Mouse (Mus musculus): Measurements from ENCODE around the gene Plxnd1. TPM values are rescaled to one million over a fixed set of nuclear protein-coding genes. Genes with fewer than 3 reads are reported as not detected.

Gene Plxnd1
- total and polyA plus RNA-seq, 2 experiments from 2014 or later, result 37.7 to 82.4 TPM

- no peak for TF ChIP-seq EP300 (IDR thresholded peaks at IDR 0.05; ENCODE audit: low read depth)
- peak; percentile 96 for TF ChIP-seq CTCF (IDR thresholded peaks at IDR 0.05; ENCODE audit: low read depth)
Observed at GRCm38 (mm10) chr6:116010541-116010940, 15.7 kb upstream of the Plxnd1 start.

GRCm38 (mm10) chr6:116009426-116009825, 14.6 kb upstream of the Plxnd1 start:
- H3K4me2 ChIP-seq (ENCODE audit: low read depth, low read length), result no peak overlapping the region
- H3K9me3 ChIP-seq (replicated peaks; ENCODE audit: control insufficient read depth, low read length), result no peaks in the 10 kb centered on the region
- peaks cover 13% of the 10 kb centered on the region; the same call in 1 of the 2 replicates for H3K4me1 ChIP-seq (ENCODE audit: control insufficient read depth, insufficient read depth)
- 58% methylated on average over 12 of the region's 12 CpGs for WGBS
- H3K36me3 ChIP-seq (replicated peaks; ENCODE audit: control insufficient read depth, insufficient read depth, low read length), result no peaks in the 10 kb centered on the region
- TF ChIP-seq CTCF (IDR thresholded peaks at IDR 0.05; ENCODE audit: low read depth), result no peak
- TF ChIP-seq EP300 (IDR thresholded peaks at IDR 0.05; ENCODE audit: low read depth), result 0 out of 2 replicates have a peak, but pooled peaks have one; percentile 45
- no peaks in the 10 kb centered on the region for H3K27me3 ChIP-seq (ENCODE audit: control insufficient read depth, insufficient read depth, low read length)
- no peak overlapping the region for H3K4me3 ChIP-seq (ENCODE audit: low read depth, low read length)
- DNase-seq (ENCODE audit: low spot score) (no peak), ATAC-seq (ENCODE audit: insufficient read depth, low read depth) (0 out of 2 replicates have a peak, but pooled peaks have one; percentile 5)
- no peak overlapping the region for H3K9ac ChIP-seq (replicated peaks; ENCODE audit: low read depth, low read length)
- peak overlapping the region; percentile 28; the same call in 1 of the 2 replicates for H3K27ac ChIP-seq (ENCODE audit: low read depth)

More at GRCm38 (mm10) chr6:116010541-116010940, 15.7 kb upstream of the Plxnd1 start:
- no peaks in the 10 kb centered on the region for H3K27me3 ChIP-seq (ENCODE audit: control insufficient read depth, insufficient read depth, low read length)
- no peak overlapping the region for H3K9ac ChIP-seq (replicated peaks; ENCODE audit: low read depth, low read length)
- no peak overlapping the region for H3K4me2 ChIP-seq (ENCODE audit: low read depth, low read length)
- no peak for DNase-seq (ENCODE audit: low spot score)
- H3K4me1 ChIP-seq (ENCODE audit: control insufficient read depth, insufficient read depth), result 0 out of 2 replicates have a peak, but pooled peaks cover 11% of the 10 kb centered on the region
- H3K9me3 ChIP-seq (replicated peaks; ENCODE audit: control insufficient read depth, low read length), result no peaks in the 10 kb centered on the region
- no peak overlapping the region for H3K4me3 ChIP-seq (ENCODE audit: low read depth, low read length)
- WGBS, result 1% methylated on average over 6 of the region's 6 CpGs
- no peaks in the 10 kb centered on the region for H3K36me3 ChIP-seq (replicated peaks; ENCODE audit: control insufficient read depth, insufficient read depth, low read length)
- H3K27ac ChIP-seq (ENCODE audit: low read depth), result no peak overlapping the region
- no peak for ATAC-seq (ENCODE audit: insufficient read depth, low read depth)

DNA sequence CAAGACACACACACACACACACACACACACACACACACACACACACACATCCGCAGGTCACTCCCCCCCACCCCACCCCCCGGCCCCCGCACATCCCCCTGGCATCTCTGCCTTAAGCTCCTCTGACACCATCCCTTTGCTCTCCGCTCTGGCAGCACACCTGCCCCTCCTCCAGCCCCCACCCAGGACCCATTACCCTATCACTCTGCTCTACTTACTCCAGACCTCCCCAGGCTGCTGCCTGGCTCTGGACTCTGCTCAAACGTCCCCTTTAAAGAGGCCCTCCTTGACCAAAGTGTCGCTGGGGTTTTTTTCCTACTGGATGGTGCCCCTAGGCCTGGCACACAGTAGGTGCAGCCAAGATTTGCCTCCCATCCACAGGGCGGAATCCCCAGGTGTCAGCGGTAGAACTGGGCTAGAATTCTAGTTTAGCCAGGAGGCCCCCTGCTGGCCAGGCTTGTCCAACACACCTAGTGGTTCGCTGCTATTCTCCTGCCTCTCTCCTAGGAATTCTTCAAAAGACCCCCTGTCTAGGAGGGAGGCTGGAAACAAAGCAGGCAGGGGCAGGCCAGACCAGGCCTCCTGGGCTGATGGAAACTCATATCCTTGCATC, 12.9 kb upstream of the Plxnd1 start:
- Histone ChIP-seq H3K27me3 (ENCODE audit: control insufficient read depth, insufficient read depth, low read length) (no peaks in the 10 kb centered on the region), H3K4me3 (ENCODE audit: low read depth, low read length) (no peak overlapping the region), H3K27ac (ENCODE audit: low read depth) (no peak overlapping the region), H3K4me1 (ENCODE audit: control insufficient read depth, insufficient read depth) (peaks cover 25% of the 10 kb centered on the region), H3K4me2 (ENCODE audit: low read depth, low read length) (no peak overlapping the region), H3K36me3 (replicated peaks; ENCODE audit: control insufficient read depth, insufficient read depth, low read length) (no peaks in the 10 kb centered on the region), H3K9me3 (replicated peaks; ENCODE audit: control insufficient read depth, low read length) (no peaks in the 10 kb centered on the region), H3K9ac (replicated peaks; ENCODE audit: low read depth, low read length) (no peak overlapping the region)
- ATAC-seq (ENCODE audit: insufficient read depth, low read depth) (no peak), DNase-seq (ENCODE audit: low spot score) (no peak)
- WGBS, result 11% methylated on average over 9 of the region's 9 CpGs
- no peak for TF ChIP-seq EP300 (IDR thresholded peaks at IDR 0.05; ENCODE audit: low read depth)
- TF ChIP-seq CTCF (IDR thresholded peaks at IDR 0.05; ENCODE audit: low read depth), result peak; percentile 73

DNA sequence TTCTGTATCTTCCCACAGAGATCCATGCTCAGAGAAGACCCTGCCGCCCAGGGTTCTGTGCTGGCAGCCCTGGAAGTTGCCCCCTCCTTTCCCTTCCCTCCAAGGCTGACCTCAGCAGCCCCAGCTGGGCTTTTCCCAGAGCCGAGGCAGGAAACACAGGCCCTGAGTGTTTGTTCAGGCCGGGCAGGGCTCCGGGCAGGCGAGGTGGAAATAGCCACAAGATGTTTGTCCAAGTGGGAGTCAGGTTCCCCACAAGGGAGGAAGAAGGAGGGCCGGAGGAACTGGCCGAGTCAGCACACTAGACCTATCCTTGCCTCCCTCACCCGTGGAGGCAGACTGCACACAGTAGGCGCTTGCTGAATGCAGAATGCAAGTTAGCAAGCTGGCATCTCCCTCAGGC, 11.9 kb upstream of the Plxnd1 start:
- DNase-seq (ENCODE audit: low spot score), result peak; percentile 72
- Histone ChIP-seq H3K27me3 (ENCODE audit: control insufficient read depth, insufficient read depth, low read length) (no peaks in the 10 kb centered on the region), H3K4me2 (ENCODE audit: low read depth, low read length) (0 out of 2 replicates have a peak overlapping the region, but pooled peaks have one; percentile 14), H3K4me3 (ENCODE audit: low read depth, low read length) (no peak overlapping the region), H3K4me1 (ENCODE audit: control insufficient read depth, insufficient read depth) (peaks cover 25% of the 10 kb centered on the region), H3K9me3 (replicated peaks; ENCODE audit: control insufficient read depth, low read length) (no peaks in the 10 kb centered on the region), H3K9ac (replicated peaks; ENCODE audit: low read depth, low read length) (no peak overlapping the region), H3K36me3 (replicated peaks; ENCODE audit: control insufficient read depth, insufficient read depth, low read length) (no peaks in the 10 kb centered on the region), H3K27ac (ENCODE audit: low read depth) (peak overlapping the region; percentile 92)
- TF ChIP-seq CTCF (IDR thresholded peaks at IDR 0.05; ENCODE audit: low read depth), result no peak
- TF ChIP-seq EP300 (IDR thresholded peaks at IDR 0.05; ENCODE audit: low read depth), result peak; percentile 28; the same call in 1 of the 2 replicates
- WGBS, result 54% methylated on average over 9 of the region's 9 CpGs
- peak; percentile 42 for ATAC-seq (ENCODE audit: insufficient read depth, low read depth)

DNA sequence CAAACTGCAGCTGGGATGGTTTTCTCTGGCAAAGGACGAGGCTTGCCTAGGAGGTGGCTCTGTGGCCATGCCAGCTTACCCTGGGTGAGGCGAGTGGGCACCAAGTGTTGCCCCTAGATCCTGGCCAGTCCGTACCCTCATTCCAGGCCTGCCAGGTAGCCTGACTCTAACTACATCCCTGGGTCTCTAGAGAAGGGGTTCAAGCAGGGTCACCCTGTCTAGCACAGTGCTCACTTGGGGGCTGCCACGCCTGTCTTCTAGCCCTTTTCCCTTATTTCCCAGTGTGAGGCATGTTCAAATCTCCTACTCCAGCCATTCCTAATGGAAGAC, 11.1 kb upstream of the Plxnd1 start:
- Histone ChIP-seq H3K9ac (replicated peaks; ENCODE audit: low read depth, low read length) (no peak overlapping the region; the same call in 1 of the 2 replicates), H3K4me2 (ENCODE audit: low read depth, low read length) (no peak overlapping the region), H3K4me3 (ENCODE audit: low read depth, low read length) (no peak overlapping the region), H3K4me1 (ENCODE audit: control insufficient read depth, insufficient read depth) (peaks cover 25% of the 10 kb centered on the region), H3K36me3 (replicated peaks; ENCODE audit: control insufficient read depth, insufficient read depth, low read length) (no peaks in the 10 kb centered on the region), H3K27me3 (ENCODE audit: control insufficient read depth, insufficient read depth, low read length) (no peaks in the 10 kb centered on the region), H3K9me3 (replicated peaks; ENCODE audit: control insufficient read depth, low read length) (no peaks in the 10 kb centered on the region), H3K27ac (ENCODE audit: low read depth) (peak overlapping the region; percentile 92)
- WGBS, result 62% methylated on average over 4 of the region's 4 CpGs
- TF ChIP-seq CTCF (IDR thresholded peaks at IDR 0.05; ENCODE audit: low read depth) (no peak), EP300 (IDR thresholded peaks at IDR 0.05; ENCODE audit: low read depth) (no peak)
- ATAC-seq (ENCODE audit: insufficient read depth, low read depth), result no peak
- DNase-seq (ENCODE audit: low spot score), result no peak

All from heart, postnatal 0 days (tissue).